Mouse (Mus musculus) adrenal gland, adult 8-10 months (tissue): Measurements from ENCODE around the gene Klhdc2. TPM values are rescaled to one million over a fixed set of nuclear protein-coding genes. Genes with fewer than 3 reads are reported as not detected.

ENCODE experiments used
- DNase-seq: peaks from one replicate; pipeline ENCODE4 v3.0.0; 2022
- total RNA-seq, 4 experiments: library from RNA; stranded (reverse); gene quantifications; 2 replicates each; pipeline ENCODE4 v1.2.4; 2022

The Klhdc2 gene
- total RNA-seq, 4 experiments from 2014 or later, result 65.7 to 67.2 (median 67.0) TPM

DNA sequence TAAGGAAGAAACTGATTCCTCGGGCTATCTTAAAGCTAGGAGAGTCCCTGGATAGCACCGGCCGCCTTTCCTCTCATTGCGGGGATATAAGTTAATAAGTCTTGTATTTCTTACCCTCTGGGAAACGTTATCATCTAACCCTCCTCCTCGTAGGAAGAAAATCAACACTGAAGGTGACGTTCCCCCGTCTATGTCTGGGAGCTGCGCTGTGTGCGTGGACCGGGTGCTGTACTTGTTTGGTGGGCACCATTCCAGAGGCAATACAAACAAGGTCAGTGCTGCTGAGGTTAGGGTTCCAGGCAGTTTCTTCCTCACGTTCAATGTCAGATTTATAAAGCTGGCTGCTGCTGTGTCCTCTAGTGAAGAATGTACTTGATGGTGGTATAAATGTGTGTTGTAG, 5.7 kb downstream of the Klhdc2 start:
- DNase-seq, result no peak

GRCm38 (mm10) chr12:69304051-69304450, 7.6 kb downstream of the Klhdc2 start:
- no peak for DNase-seq

- no peak for DNase-seq
Measured at GRCm38 (mm10) chr12:69306333-69306732, 9.9 kb downstream of the Klhdc2 start.

- DNase-seq, result no peak
Measured at GRCm38 (mm10) chr12:69309659-69310058, 13.2 kb downstream of the Klhdc2 start.

DNA sequence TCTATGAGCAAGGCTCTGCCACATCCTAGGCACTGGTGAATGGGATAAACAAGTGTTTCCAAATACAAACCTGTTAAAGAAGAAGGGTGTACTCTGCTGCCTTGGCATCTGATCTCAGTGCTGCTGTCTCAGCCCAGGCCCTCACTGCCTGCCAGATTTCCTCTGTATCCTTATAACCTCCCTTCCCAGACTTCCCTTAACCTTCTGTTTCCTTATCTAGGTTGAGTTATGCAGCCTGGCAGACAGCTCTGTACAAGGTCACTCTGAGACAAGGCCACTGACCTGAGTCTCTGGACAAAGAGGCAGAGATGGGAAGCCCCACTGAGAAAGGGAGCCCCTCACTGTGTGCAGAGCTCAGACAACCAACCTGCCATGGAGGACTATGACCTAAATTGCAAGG, 21.9 kb downstream of the Klhdc2 start:
- DNase-seq, result no peak

DNA sequence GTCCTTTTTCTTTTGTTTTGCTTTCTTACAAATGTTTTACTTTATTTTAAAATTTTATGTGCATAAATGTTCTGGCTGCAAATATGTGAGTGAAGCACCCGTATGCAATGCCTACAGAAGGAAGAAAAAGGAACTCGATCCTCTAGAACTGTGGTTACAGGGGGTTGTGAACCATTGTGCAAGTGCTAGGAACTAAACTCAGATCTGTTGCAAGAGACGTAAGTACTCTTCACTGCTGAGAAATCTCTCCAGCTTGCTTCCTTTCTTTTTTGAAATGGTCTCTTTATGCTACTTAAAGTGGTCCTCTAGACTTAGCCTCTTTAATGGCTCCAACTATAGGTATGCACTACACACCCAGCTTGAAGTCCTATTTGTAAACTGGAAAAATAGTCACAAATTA, 34.7 kb downstream of the Klhdc2 start:
- DNase-seq, result no peak

- DNase-seq, result no peak
Measured at GRCm38 (mm10) chr12:69332147-69332546, 35.7 kb downstream of the Klhdc2 start.

GRCm38 (mm10) chr12:69333547-69333946, 37.1 kb downstream of the Klhdc2 start:
- DNase-seq, result no peak

GRCm38 (mm10) chr12:69349928-69350327, 53.4 kb downstream of the Klhdc2 start:
- DNase-seq, result no peak

GRCm38 (mm10) chr12:69351685-69352084, 55.2 kb downstream of the Klhdc2 start:
- no peak for DNase-seq

DNA sequence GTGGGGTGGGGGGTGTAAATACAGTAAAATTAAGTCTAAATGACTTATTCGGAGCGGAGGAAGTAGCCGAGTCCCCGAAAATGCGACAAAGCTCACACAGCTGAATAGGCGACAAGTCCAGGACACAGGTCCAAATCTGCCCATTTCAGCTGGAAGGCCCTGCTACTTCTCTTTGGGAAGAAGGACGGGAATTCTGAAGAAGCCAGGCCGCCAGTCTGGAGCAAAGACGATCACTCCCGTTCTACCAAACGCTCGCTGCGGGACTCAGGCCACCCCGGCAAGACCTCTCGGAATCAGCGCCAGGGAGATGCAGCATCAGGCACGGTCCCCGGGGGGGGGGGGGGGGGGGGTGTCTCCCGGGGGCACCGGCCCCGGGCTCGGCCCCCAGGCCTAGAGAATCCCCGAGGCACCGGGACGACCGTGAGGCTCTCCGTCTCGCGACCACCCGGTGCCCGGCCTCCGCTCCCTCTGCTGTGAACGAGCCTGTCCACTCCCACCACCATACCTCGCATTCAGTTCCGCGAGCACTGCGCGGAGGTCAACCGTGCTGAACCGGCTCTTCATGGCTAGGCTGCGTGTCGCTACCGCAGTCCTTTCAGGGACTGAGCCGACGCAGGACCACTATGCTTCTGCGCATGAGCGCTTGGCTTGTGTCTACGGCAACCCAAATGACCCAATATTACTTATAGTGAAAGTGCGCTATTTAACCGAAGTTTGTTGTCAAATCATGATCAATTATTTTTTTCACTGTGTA, 60.2 kb downstream of the Klhdc2 start, which contains the start of gene Nemf:
Gene Nemf (minus strand): TSS at position 620 of the 754 bp plus-strand sequence.
- peak; percentile 81 for DNase-seq

DNA sequence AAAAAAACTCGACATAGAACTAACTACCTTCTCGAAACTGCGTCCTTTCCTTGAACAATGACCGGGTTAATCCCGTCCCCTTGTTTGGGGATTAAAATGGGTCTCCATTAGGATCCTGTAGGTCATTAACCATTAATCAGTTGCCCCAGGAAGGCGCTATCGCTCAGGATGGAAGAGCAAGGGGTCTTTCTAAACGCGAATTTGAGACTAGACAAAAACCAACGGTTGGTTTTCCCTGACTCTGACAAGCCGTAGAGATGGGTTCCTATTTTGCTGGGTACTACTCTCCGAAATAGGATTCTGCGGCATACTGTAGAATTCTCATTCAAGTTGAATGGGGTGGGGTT, 60.8 kb downstream of the Klhdc2 start:
- DNase-seq, result no peak

Other genes with a start within 250 kb of the Klhdc2 start
- 1,000 to 10,000 TPM; 1,288 to 1,496 (median 1,367) TPM for gene Rps29, start 137.5 kb upstream of the Klhdc2 start, total RNA-seq
- gene Lrr1, start 127.9 kb upstream of the Klhdc2 start, total RNA-seq, result not detected
- 100 to 1,000 TPM; 457 to 680 (median 548) TPM for gene Rpl36al, start 112.6 kb upstream of the Klhdc2 start, total RNA-seq
- gene Mgat2, start 112.5 kb upstream of the Klhdc2 start, total RNA-seq, result 10 to 100 TPM; 59.8 to 89.4 (median 61.3) TPM
- 1 to 10 TPM; 5.1 to 8.0 (median 5.8) TPM for gene Gm49383, start 99.6 kb upstream of the Klhdc2 start, total RNA-seq
- 1 to 10 TPM in 3 of 4 experiments, under 1 TPM in 1; 0.94 to 2.2 (median 1.5) TPM for gene Dnaaf2, start 98.3 kb upstream of the Klhdc2 start, total RNA-seq
- 1 to 10 TPM; 3.6 to 7.2 (median 5.3) TPM for gene Gm49384, start 92.4 kb upstream of the Klhdc2 start, total RNA-seq
- gene Pole2, start 68.5 kb upstream of the Klhdc2 start, total RNA-seq, result 1 to 10 TPM; 1.9 to 2.6 (median 2.4) TPM
- 10 to 100 TPM in 1 of 4 experiments, 1 to 10 TPM in 3; 5.8 to 10.7 (median 8.9) TPM for gene Klhdc1, start 55.5 kb upstream of the Klhdc2 start, total RNA-seq
- gene Nemf, start 60.5 kb downstream of the Klhdc2 start, total RNA-seq, result 10 to 100 TPM; 41.6 to 80.5 (median 55.2) TPM
- gene Arf6, start 75.5 kb downstream of the Klhdc2 start, total RNA-seq, result 100 to 1,000 TPM; 108 to 148 (median 117) TPM
- gene Gm9887, start 75.8 kb downstream of the Klhdc2 start, total RNA-seq, result under 1 TPM in 2 of 4 experiments, not detected in 2; 0.73 to 0.86 TPM